Mouse (Mus musculus) right cerebral cortex, postnatal 14 days (tissue): ENCODE measurements around the gene Polr2m.

Experiments
- DNase-seq: peaks from one replicate; pipeline ENCODE4 v3.0.0; 2022

Polr2m gene

GRCm38 (mm10) chr9:71466111-71466510 lies 19.6 kb downstream of the Polr2m start:
- peak; percentile 17 for DNase-seq

DNA sequence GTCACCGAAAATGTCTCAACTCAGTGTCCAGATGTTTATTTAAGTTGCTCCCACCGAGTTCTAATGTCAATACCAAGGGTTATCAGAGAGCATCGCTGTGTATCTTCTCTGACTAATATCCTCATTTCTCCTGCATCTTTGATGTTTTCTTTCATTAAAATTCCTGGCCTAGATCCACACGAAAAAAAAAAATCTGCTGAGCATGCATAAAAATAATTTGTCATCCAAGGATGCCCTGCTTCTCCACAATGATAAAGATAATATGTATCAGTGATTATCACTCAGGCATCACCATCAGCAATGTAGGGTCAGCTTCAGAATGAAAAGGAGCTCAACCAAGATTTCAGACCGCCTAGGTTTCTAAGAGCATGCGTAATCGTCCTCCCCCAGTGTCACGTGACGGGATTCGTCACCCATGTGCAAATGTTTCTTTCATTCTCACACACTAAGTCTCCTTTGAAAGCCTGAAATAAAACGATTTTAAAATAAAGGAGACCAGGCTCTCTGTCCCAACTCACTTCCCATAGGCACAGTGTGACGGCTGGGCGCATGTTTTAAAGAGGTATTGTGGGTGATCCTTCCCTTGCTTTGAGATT lies 22.6 kb downstream of the Polr2m start:
- no peak for DNase-seq

- no peak for DNase-seq
These were observed 29.0 kb downstream of the Polr2m start for GRCm38 (mm10) chr9:71456738-71457137.

DNA sequence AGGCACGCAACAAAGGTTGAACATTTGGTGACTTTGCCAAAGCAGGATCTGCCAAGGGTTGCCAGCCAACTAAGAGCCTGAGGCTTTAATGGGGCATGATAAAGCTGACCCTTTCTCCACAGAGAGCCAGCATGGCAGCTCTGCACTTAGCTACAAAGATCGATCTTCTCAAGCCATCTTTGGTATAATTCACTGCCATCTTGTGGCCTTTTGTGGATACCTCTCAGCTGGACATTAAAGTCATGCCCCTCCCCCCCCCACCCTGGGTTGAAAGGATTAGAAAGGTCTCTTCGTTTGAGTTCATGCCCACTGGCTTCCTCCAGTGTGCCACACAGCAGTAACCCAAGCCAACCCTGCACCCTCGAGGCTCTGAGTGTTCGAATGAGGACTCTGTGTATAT lies 31.8 kb downstream of the Polr2m start:
- DNase-seq, result no peak

DNA sequence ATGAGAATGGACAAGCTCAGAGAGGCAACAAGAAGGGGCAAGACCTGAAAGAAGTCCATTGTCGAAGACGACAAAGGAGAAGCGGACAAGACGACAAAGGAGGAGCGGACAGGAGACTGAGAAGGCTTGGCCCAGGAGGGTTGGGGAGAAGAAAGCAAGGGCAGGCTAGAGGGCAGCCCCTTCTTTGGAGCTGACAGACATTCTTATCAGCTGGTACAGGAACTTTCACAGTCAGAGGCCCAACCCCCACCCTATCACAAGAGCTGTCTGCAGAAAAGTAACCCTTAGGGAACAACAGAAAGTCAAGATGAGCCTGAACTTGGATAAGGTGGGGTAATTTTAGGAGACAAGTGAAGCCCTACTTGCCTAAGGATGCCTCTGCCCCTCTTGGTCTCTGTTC lies 32.4 kb downstream of the Polr2m start:
- no peak for DNase-seq

- DNase-seq, result no peak
These were observed 35.1 kb downstream of the Polr2m start for GRCm38 (mm10) chr9:71450626-71451025.

DNA sequence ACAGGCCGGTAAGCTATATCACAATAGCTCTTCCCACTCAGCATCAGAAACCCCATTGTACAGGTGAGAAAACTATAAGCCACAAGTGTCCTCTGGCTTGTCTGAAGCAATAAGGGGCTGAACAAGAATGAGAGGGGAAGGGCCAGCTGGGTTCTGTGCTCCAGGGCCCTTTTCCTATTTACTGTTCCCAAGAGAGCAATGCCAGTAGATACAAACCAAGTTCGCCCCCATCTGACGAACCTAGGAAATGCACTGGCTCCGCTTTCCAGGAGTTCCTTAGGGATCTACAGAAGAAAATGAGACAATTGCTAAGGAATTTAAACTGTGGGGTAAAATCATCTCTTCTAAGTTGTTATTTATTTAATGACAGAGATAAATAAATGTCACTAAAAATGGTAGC lies 38.2 kb downstream of the Polr2m start:
- peak; percentile 71 for DNase-seq

DNA sequence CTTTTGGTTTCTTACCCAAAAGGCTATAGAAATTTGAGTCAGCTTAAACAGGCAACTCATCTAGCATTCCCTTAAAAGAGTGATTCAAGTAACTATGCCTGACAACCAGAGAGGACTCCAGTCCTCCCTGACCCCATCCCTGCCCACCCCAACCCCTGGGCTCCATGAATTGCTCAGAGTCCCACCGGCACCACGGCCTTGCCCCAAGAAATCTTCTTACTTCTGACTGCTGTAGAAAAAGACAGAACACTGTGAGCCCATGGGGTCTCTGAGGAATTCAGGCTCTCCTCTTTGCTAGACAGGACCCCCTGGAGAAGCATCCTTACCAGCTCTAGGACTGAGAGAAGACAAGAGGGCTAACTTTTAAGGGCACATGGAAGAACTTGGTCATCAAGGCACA lies 40.4 kb downstream of the Polr2m start:
- DNase-seq, result no peak

GRCm38 (mm10) chr9:71438146-71438545 lies 47.6 kb downstream of the Polr2m start:
- no peak for DNase-seq
